Mouse (Mus musculus) heart, adult 2 months (tissue): ENCODE measurements around the gene Arih1. TPM values are rescaled to one million over a fixed set of nuclear protein-coding genes. Genes with fewer than 3 reads are reported as not detected.

Source experiments
- DNase-seq, 2 experiments: peaks; one replicate each; pipeline ENCODE4 v3.0.0; 2021
- H3K27ac ChIP-seq: fragments of 200-600 bp; 2 replicates; pipeline ENCODE4 v1.8.1; 2022
- H3K27me3 ChIP-seq: fragments of 200-500 bp; 2 replicates; pipeline ENCODE4 v1.6.1; 2012; ENCODE audit warnings: mild to moderate bottlenecking, low read length, inconsistent platforms, mixed read lengths; ENCODE audit not compliant: control insufficient read depth, insufficient read depth
- H3K36me3 ChIP-seq: fragments of 200-500 bp; 2 replicates; pipeline ENCODE4 v1.6.1; 2012; ENCODE audit warnings: low read length, inconsistent platforms; ENCODE audit not compliant: control insufficient read depth, insufficient read depth
- H3K4me1 ChIP-seq: fragments of 200-500 bp; 2 replicates; pipeline ENCODE4 v1.6.1; 2011; ENCODE audit warnings: low read length; ENCODE audit not compliant: control insufficient read depth, insufficient read depth
- H3K4me3 ChIP-seq: fragments of 200-600 bp; 2 replicates; pipeline ENCODE4 v1.8.1; 2022
- H3K79me2 ChIP-seq: fragments of 200-500 bp; replicated peaks from 2 replicates; pipeline ENCODE4 v1.6.1; 2012; ENCODE audit warnings: mild to moderate bottlenecking, inconsistent platforms, low read length, moderate library complexity, mixed read lengths; ENCODE audit not compliant: control insufficient read depth, insufficient read depth
- H3K9ac ChIP-seq: fragments of 200-500 bp; 2 replicates; pipeline ENCODE4 v1.6.1; 2012; ENCODE audit warnings: low read depth, mild to moderate bottlenecking, control low read depth, inconsistent platforms, low read length, mixed read lengths
- CTCF ChIP-seq: fragments of 200-600 bp; IDR thresholded peaks from 2 replicates; pipeline ENCODE4 v1.8.1; 2022; ENCODE audit warnings: antibody characterized with exemption, mild to moderate bottlenecking, moderate library complexity
- EP300 ChIP-seq: fragments of 200-500 bp; IDR thresholded peaks from 2 replicates; pipeline ENCODE4 v1.6.1; 2011; ENCODE audit warnings: low read depth, low read length, control low read depth; ENCODE audit not compliant: insufficient read depth
- POLR2A ChIP-seq: fragments of 200-500 bp; IDR thresholded peaks from 2 replicates; pipeline ENCODE4 v1.6.1; 2011; ENCODE audit warnings: mild to moderate bottlenecking, low read depth, low read length, control low read depth; ENCODE audit not compliant: insufficient read depth
- WGBS: fragments of 180-500 bp; shearing (Covaris S2); methylation state at CpG from one replicate; pipeline ENCODE4 v1.1.7; 2018; 5-methylcytosine and 5-hydroxymethylcytosine counted together
- intact Hi-C: fragments of 180-260 bp; cut with DNase I; formaldehyde crosslinking; loops from one replicate; pipeline ENCODE4 v1.15.1; 2025
- polyA plus RNA-seq: library from polyadenylated mRNA; depleted of rRNA; stranded (reverse); fragments of >200 nt; gene quantifications from 2 replicates; pipeline ENCODE4 v1.2.3, GENCODE M21; 2012
- total RNA-seq, 2 experiments: library from RNA; stranded (reverse); gene quantifications; 2 replicates each; pipeline ENCODE4 v1.2.3; 2021

Gene Arih1
- total and polyA plus RNA-seq, 3 experiments: 15.8 to 88.7 (median 79.2) TPM

GRCm38 (mm10) chr9:59458997-59459510, 27.4 kb downstream of the Arih1 start:
- H3K4me1 ChIP-seq: peaks cover 10% of the 10 kb centered on the region
- intact Hi-C loops: no loop called here
- H3K36me3 ChIP-seq: peaks cover 36% of the 10 kb centered on the region
- H3K79me2 ChIP-seq: peaks cover 5% of the 10 kb centered on the region; the same call in 1 of the 2 replicates
- TF ChIP-seq CTCF (peak; percentile 52), POLR2A (no peak)
- DNase-seq: peak; percentile 24 to 27
- no peak overlapping the region for H3K27ac ChIP-seq
- H3K4me3 ChIP-seq: no peak overlapping the region
- WGBS: 43% methylated on average over 4 of the region's 4 CpGs
- H3K9ac ChIP-seq: no peak overlapping the region
- H3K27me3 ChIP-seq: no peaks in the 10 kb centered on the region

GRCm38 (mm10) chr9:59458416-59458815, 28.0 kb downstream of the Arih1 start:
- no peak overlapping the region for H3K4me3 ChIP-seq
- no peak overlapping the region for H3K9ac ChIP-seq
- H3K79me2 ChIP-seq: peaks cover 5% of the 10 kb centered on the region; the same call in 1 of the 2 replicates
- H3K27me3 ChIP-seq: no peaks in the 10 kb centered on the region
- 56% methylated on average over 1 of the region's 1 CpGs for WGBS
- peaks cover 8% of the 10 kb centered on the region for H3K4me1 ChIP-seq
- H3K27ac ChIP-seq: no peak overlapping the region
- H3K36me3 ChIP-seq: peaks cover 33% of the 10 kb centered on the region
- TF ChIP-seq POLR2A (no peak), EP300 (no peak), CTCF (no peak)
- intact Hi-C loops: no loop called here
- no peak for DNase-seq

- no peak for DNase-seq
- Histone ChIP-seq H3K9ac (no peak overlapping the region), H3K79me2 (peaks cover 2% of the 10 kb centered on the region; the same call in 1 of the 2 replicates), H3K36me3 (peaks cover 29% of the 10 kb centered on the region), H3K4me3 (no peak overlapping the region), H3K27me3 (no peaks in the 10 kb centered on the region), H3K4me1 (peaks cover 8% of the 10 kb centered on the region), H3K27ac (no peak overlapping the region)
- TF ChIP-seq POLR2A: no peak
- no peak for TF ChIP-seq EP300
- TF ChIP-seq CTCF: no peak
- 82% methylated on average over 1 of the region's 1 CpGs for WGBS
- intact Hi-C loops: no loop called here
Measured at GRCm38 (mm10) chr9:59457671-59458070, 28.7 kb downstream of the Arih1 start.

GRCm38 (mm10) chr9:59455404-59456068, 30.9 kb downstream of the Arih1 start:
- Histone ChIP-seq H3K9ac (no peak overlapping the region), H3K36me3 (peaks cover 27% of the 10 kb centered on the region), H3K79me2 (peaks cover 3% of the 10 kb centered on the region; the same call in 1 of the 2 replicates), H3K4me1 (peaks cover 8% of the 10 kb centered on the region), H3K4me3 (no peak overlapping the region), H3K27ac (no peak overlapping the region), H3K27me3 (no peaks in the 10 kb centered on the region)
- no peak for TF ChIP-seq EP300
- no peak for TF ChIP-seq POLR2A
- TF ChIP-seq CTCF: no peak
- WGBS: 60% methylated on average over 3 of the region's 3 CpGs
- intact Hi-C loops: no loop called here
- no peak for DNase-seq

- Histone ChIP-seq H3K4me3 (no peak overlapping the region), H3K27me3 (no peaks in the 10 kb centered on the region), H3K79me2 (peaks cover 3% of the 10 kb centered on the region; the same call in 1 of the 2 replicates), H3K4me1 (peaks cover 3% of the 10 kb centered on the region), H3K9ac (no peak overlapping the region), H3K36me3 (peaks cover 7% of the 10 kb centered on the region), H3K27ac (no peak overlapping the region)
- no peak for DNase-seq
- intact Hi-C loops: no loop called here
- 92% methylated on average over 1 of the region's 1 CpGs for WGBS
- TF ChIP-seq EP300: no peak
- no peak for TF ChIP-seq POLR2A
- no peak for TF ChIP-seq CTCF
Measured at GRCm38 (mm10) chr9:59433729-59434128, 52.7 kb downstream of the Arih1 start.

- Histone ChIP-seq H3K36me3 (peaks cover 8% of the 10 kb centered on the region), H3K4me3 (no peak overlapping the region), H3K27me3 (no peaks in the 10 kb centered on the region), H3K79me2 (peaks cover 5% of the 10 kb centered on the region), H3K4me1 (no peaks in the 10 kb centered on the region; the same call in 1 of the 2 replicates), H3K9ac (no peak overlapping the region), H3K27ac (no peak overlapping the region)
- DNase-seq: no peak
- intact Hi-C loops: no loop called here
- 98% methylated on average over 2 of the region's 2 CpGs for WGBS
- no peak for TF ChIP-seq EP300
- no peak for TF ChIP-seq POLR2A
- no peak for TF ChIP-seq CTCF
Measured at GRCm38 (mm10) chr9:59431626-59432025, 54.8 kb downstream of the Arih1 start.
